Comparison of ENCODE assay signal across 12 mouse cellular contexts in the genomic region with DNA sequence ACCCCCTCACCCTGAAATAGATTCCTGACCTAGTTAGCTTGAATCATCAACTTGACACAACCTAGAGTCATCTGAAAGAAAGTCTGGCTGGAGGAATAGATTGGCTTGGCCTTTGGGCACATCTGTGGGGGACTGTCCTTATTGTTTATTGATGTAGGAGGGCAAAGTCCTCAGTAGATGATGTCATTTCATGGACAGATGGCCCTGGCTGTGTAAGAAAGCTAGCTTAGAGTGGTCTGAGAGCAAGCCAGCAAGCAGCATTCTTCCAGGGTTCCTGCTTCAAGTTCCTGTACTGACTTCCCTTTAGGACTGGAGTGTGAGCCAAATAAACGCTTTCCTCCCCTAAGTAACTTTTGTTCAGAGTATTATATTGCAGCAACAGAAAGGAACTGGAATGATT.
"Had no signal": no experiment of that assay in that cellular context is flagged by ENCODE, and none has a peak within 500 bp of the region (broad histone marks: within the 10 kb centered on the region; RNA-seq: fewer than 3 reads in every experiment).

No protein-coding gene starts in this region.

- H3K4me2 ChIP-seq: limb, embryonic 13.5 days; liver, embryonic 15.5 days; lung, embryonic 14.5 days; midbrain, embryonic 12.5 days; stomach, embryonic 15.5 days had no signal

- H3K9me3 ChIP-seq: limb, embryonic 13.5 days; liver, embryonic 15.5 days; midbrain, embryonic 12.5 days; stomach, embryonic 15.5 days had no signal

- H3K4me1 ChIP-seq: limb, embryonic 13.5 days; midbrain, embryonic 12.5 days; stomach, embryonic 15.5 days had no signal

- DNase-seq: kidney, adult 18-20 months; kidney, postnatal 10 days; left cerebral cortex, postnatal 4 days; lung, embryonic 14.5 days; lung, postnatal 10 days; right cerebral cortex, postnatal 4 days; spleen, adult 18-20 months had no signal

- H3K27ac ChIP-seq: limb, embryonic 13.5 days; liver, embryonic 15.5 days; midbrain, embryonic 12.5 days; stomach, embryonic 15.5 days had no signal

- H3K36me3 ChIP-seq: limb, embryonic 13.5 days; liver, embryonic 15.5 days; midbrain, embryonic 12.5 days; stomach, embryonic 15.5 days had no signal

- H3K9ac ChIP-seq: limb, embryonic 13.5 days; liver, embryonic 15.5 days; lung, embryonic 14.5 days; midbrain, embryonic 12.5 days; stomach, embryonic 15.5 days had no signal

- H3K27me3 ChIP-seq: limb, embryonic 13.5 days; liver, embryonic 15.5 days; midbrain, embryonic 12.5 days; stomach, embryonic 15.5 days had no signal

- ATAC-seq: midbrain, embryonic 16.5 days had no signal

- H3K4me3 ChIP-seq: limb, embryonic 13.5 days; liver, embryonic 15.5 days; midbrain, embryonic 12.5 days; stomach, embryonic 15.5 days had no signal
